Mouse (Mus musculus) layer of hippocampus, adult 2 months (tissue): ENCODE results near the gene Cdkal1. TPM values are rescaled to one million over a fixed set of nuclear protein-coding genes. Genes with fewer than 3 reads are reported as not detected.

Source experiments
- DNase-seq, 2 experiments: peaks; one replicate each; pipeline ENCODE4 v3.0.0; 2022; ENCODE audit warnings: low spot score in 2 of 2
- H3K27ac ChIP-seq: fragments of 200-600 bp; 2 replicates; pipeline ENCODE4 v1.8.1; 2022
- H3K4me3 ChIP-seq: fragments of 200-600 bp; 2 replicates; pipeline ENCODE4 v1.8.1; 2022; ENCODE audit warnings: mild to moderate bottlenecking
- CTCF ChIP-seq: fragments of 200-600 bp; conservative IDR thresholded peaks from 2 replicates; pipeline ENCODE4 v1.8.1; 2022; ENCODE audit warnings: antibody characterized with exemption, mild to moderate bottlenecking, moderate library complexity
- total RNA-seq, 2 experiments: library from RNA; stranded (reverse); gene quantifications; 2 replicates each; pipeline ENCODE4 v1.2.3; 2021

Gene Cdkal1
- total RNA-seq, 2 experiments from 2014 or later, result 29.9 to 31.7 TPM

DNA sequence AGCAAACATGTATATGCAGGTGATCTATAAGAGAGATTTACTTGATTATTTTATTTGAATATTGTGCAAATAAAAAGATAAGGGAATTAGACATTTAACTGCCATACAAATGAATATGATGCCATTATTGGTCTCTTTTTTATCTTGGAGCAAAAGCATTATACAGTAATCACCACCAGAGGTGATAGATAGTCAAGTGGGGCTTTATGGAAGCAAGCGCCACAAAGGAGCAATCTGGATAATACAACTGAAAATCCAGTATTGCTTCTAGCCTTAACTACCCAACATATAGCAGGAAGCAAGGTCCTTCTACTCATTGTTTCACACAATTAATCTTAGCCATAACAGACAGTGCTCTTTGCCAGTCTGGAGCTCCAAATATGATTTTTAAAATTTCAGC is 234.1 kb downstream of the Cdkal1 start:
- TF ChIP-seq CTCF, result peak; percentile 38
- no peak overlapping the region for H3K4me3 ChIP-seq
- no peak for DNase-seq

DNA sequence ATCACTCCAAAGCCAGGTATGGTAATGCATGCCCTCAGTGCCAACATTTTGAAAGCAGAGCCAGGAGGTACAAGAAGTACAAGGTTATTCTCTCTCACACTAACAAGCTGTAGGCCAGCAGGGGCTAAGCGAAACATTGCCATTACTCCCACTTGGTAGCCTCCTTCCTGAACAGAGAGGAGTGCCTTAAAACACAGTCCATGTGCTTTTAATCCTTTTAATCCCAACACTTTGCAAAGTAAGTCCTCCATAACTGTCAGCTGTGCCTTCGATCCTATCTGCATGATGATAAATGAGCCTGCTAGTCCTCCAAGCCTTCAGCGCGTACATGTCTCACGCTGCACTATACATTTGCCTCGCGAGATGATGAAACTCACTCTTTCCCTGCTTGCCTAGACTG is 234.6 kb downstream of the Cdkal1 start:
- DNase-seq, result no peak
- TF ChIP-seq CTCF, result no peak
- no peak overlapping the region for H3K27ac ChIP-seq
- no peak overlapping the region for H3K4me3 ChIP-seq

More for the DNA sequence above, 234.1 kb downstream of the Cdkal1 start:
- no peak overlapping the region for H3K27ac ChIP-seq

DNA sequence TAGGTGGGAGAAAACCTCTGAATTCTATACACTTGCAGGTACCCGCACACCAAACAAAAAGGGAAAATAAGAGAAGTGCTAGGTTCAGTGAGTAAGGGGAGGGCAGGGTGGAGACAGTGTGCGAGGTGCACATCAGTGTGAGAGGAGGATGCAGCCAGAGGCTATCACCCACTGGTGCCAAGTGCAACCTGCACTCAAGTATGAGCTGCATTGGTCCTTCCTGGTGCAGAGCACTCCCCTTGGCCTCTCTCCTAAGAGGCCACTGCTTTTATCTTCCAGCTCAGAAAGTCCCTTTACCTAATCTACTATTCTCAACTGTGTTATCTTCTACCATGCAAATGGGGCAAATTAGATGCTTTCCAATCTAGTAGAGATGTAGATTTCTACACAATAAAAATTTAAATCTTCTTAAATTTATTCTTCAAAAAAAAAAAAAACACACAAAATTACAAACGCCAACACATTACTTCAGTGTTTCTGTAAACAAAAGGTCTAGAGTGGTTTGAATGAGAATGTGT is 238.8 kb downstream of the Cdkal1 start:
- Histone ChIP-seq H3K4me3 (no peak overlapping the region), H3K27ac (no peak overlapping the region)
- no peak for TF ChIP-seq CTCF
- DNase-seq, result no peak

DNA sequence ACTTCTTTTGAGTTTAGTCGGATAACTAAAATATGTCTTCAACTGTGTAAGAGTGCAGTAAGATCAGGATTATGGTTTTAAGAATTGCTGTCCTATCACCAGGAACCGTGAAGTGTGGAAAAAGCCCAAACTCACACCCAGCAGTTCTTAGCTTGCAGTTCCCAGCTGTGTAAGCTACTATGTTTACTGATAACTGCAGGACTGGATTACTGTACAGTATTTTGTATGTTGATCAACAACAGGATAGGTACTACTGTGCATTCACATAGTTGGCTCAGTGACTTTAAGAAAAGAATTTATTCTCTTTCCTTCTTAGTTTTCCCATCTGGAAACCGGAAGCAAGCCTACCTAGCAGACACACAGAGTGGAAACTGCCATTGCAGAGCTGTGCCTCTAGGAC is 239.5 kb downstream of the Cdkal1 start:
- TF ChIP-seq CTCF, result no peak
- no peak for DNase-seq
- no peak overlapping the region for H3K4me3 ChIP-seq
- no peak overlapping the region for H3K27ac ChIP-seq

DNA sequence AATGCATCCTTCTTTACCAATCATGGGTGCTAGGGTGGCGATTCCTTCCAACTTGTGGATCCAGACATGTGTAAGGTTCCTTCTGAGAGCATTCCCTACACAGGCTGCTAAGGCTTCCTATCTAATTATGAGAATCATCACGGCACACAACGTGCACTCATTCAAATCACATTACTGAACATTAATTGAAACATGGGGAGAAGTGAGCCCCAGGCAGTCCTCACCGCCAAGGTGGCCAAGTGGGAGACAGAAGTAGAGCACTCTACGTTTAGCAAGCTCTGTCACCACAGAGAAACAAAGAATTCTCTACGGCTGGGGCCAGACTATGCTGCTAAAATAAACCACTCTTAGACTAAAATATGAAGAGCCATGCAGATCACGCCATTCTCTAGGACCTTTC is 240.4 kb downstream of the Cdkal1 start:
- TF ChIP-seq CTCF, result no peak
- H3K4me3 ChIP-seq, result no peak overlapping the region
- H3K27ac ChIP-seq, result no peak overlapping the region
- no peak for DNase-seq

DNA sequence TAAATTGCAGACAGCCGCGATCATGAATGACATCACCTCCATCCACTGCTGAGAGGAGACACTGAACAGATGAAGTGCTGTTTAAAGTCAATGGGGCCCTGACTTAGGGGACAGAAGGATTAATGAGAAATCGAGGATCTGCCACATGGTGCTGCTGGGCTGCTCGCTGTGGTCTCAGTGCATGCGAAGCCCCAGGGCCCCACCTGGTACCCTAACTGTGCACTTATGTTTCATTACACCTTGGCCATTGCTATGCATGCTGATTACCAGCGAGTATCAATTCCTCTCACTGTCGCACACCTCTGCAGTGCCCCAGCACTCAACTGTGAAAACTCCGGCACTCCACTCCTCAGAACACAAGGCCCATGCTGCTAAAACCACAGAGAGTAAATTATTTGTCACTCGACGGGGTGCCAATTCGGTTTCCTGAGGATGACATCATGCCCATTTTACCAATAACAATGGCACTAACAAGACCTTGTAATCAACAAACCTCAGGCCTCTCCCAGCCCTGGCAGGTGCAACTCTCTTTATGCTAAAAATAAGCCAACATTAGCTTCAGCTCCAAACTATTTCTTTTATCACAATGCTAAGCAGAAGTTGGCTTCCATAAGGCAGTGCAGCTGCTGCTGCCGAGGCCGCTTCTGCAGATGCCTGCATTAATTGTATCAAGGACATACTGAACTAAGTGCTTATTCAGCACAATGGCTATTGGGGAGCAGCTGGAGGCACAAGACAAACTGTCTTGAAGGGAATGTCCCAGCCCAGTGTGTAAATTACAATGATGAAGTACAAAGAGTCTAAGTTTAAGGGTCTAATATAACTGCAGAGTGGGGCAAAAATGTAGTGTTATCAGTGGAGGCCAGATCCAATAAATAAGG is 245.2 kb downstream of the Cdkal1 start:
- H3K27ac ChIP-seq, result peak overlapping the region; percentile 47
- no peak for DNase-seq
- TF ChIP-seq CTCF, result no peak
- no peak overlapping the region for H3K4me3 ChIP-seq

DNA sequence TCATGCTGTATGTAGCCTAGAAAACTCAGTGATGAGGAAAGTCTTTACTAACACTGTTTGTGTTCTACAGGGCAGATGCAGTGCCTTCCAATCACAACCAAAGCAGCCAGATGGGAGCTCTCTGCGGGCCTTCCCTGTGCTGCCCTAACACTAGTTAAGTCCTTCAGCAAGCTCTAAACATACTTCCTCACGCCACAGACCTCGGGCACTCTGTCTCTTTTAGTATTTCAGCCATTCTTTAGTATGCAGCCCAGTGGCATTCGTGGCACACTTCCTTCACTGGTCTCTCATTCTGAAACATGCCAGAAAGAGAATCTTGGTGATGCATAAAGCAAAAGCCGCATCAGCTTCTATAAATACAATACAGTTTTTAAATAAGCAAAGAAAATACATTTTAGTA is 246.0 kb downstream of the Cdkal1 start:
- no peak for TF ChIP-seq CTCF
- Histone ChIP-seq H3K27ac (peak overlapping the region; percentile 18; the same call in 1 of the 2 replicates), H3K4me3 (no peak overlapping the region)
- DNase-seq, result no peak

DNA sequence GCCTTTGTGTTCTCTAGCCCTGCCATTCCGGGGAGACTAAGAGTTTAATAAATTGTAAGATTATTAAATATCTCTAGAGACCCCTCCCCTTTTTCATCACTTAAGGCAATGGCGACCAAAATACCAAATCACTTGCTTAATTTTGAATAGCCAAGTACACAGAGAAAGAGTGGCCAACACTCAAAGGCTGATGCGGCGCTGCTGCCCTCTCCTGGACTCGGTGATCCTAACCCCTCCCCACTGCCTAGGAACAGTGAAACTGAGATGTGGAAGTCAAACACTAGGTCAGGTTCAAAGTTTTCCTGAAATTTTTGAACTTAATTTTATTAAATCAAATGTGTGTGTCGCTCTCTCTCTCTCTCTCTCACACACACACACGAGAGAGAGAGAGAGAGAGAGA is 251.2 kb downstream of the Cdkal1 start:
- peak; percentile 81 for TF ChIP-seq CTCF
- DNase-seq, result peak; percentile 42 to 65
- Histone ChIP-seq H3K27ac (peak overlapping the region; percentile 40), H3K4me3 (no peak overlapping the region)

DNA sequence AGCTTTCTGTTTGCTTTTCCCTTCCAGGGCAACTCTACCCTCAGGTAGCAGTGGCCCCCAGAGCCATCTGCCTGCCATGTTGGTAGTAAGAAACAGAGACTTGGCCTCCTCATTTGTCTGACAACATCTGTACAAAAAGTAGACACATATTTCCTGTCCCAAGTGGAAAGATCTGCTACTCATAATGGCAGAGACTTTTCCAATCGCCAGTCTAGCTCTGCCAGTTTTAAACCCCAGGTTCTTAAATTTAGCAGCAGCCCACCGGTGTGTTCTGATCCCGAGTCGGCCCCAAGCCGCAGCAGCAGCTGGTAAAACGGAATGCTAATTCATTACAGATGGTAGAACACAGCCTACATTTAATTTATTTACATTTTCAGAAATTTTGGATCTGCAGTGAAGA is 251.9 kb downstream of the Cdkal1 start:
- no peak for DNase-seq
- no peak overlapping the region for H3K4me3 ChIP-seq
- H3K27ac ChIP-seq, result peak overlapping the region; percentile 40
- no peak for TF ChIP-seq CTCF

DNA sequence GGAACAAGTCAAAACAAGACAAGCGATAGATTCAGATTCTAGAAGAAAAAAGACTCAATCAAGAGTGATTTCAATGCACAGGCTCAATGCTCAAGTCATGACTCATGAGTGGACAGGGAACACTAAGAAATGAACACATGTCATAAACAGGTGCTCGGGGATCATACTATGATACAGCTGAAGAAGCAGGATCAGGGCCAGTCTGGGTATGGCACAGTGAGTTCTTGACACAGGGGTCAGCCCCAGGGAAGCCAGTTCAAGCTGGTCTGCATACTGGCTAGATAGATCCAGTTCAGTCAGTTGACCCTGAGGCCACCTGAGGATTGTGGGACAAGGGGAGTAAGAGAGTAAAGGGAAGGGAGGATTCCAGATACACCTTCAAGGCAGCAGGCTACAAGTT is 254.4 kb downstream of the Cdkal1 start:
- no peak overlapping the region for H3K4me3 ChIP-seq
- TF ChIP-seq CTCF, result no peak
- DNase-seq, result no peak
- no peak overlapping the region for H3K27ac ChIP-seq

DNA sequence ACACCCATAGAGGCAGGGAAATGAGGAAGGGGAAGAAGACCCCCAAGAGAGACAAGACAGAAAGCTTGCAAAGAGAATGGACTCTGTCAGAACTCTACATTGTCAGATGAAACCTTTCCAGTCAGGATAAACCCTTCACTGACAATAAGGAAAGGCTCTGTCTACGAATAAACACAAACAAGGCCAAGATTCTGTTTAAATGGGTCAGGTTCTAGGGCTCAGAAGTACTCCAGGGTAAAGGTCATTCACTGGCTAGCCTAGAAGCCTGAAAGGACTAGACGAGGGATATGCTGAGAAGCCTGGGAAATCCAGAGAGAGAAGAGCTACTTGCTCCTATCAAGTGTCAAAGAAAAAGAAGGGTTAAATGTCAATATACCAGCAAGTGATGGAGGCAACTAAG is 255.8 kb downstream of the Cdkal1 start:
- no peak overlapping the region for H3K4me3 ChIP-seq
- no peak overlapping the region for H3K27ac ChIP-seq
- no peak for DNase-seq
- no peak for TF ChIP-seq CTCF

DNA sequence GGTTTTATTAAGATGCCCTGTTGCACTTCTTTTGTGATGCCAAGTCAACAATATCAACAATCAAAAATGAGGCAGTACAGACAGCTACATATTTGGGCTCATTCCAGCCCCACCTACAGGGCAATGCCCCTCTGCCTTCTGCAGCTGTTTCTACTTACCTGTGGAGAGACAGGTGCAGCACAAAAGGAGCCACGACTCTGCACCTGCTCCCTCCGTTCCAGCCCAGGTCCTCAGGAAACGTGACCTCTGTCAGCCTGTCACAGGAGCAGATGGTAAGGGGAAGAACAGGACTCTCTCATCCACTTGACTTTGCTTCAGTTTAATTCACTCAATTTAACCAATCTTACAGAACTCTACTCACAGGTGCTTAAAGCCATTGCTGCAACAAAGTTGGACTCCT is 258.7 kb downstream of the Cdkal1 start:
- H3K4me3 ChIP-seq, result no peak overlapping the region
- no peak for TF ChIP-seq CTCF
- no peak overlapping the region for H3K27ac ChIP-seq
- no peak for DNase-seq

DNA sequence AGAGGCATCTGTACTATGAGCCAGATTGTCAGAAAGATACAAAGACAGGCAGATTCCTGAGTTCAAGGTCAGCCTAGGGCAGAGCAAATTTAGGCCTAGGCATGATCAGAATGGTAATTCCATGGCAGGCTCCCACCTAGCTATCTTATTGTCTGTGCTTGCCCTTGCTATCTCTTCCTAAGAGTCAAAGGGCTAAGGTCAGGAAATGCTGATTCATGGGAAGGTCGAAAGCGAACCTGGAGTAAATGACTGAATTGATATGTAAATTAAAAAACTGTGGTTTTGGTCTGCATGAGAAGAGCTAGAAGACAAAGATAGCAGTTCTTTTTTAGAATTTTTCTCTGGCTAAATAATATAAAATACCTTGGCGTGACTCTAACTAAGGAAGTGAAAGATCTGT is 262.4 kb downstream of the Cdkal1 start:
- no peak for TF ChIP-seq CTCF

DNA sequence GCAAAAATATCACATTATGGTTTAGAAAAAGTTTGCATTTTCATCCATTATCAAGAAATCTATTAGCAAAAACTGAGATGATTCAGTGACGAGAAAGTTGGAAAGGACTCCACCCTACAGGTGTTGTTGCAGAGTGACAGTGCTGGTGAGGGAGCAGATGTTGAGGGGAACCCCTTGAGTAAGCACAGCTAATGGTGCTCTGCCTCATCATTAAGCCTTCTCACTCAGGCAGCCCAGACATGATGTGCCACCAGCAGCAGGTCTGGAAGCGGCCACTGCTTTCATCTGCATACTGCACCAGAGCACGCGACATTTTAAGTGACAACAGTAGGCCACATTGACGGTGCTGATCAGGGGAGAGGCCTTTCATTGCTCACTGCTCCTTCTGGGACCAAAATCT is 264.8 kb downstream of the Cdkal1 start:
- no peak for DNase-seq
- no peak overlapping the region for H3K27ac ChIP-seq
- H3K4me3 ChIP-seq, result no peak overlapping the region
- no peak for TF ChIP-seq CTCF

More for the DNA sequence above, 262.4 kb downstream of the Cdkal1 start:
- no peak for DNase-seq
- Histone ChIP-seq H3K27ac (no peak overlapping the region), H3K4me3 (no peak overlapping the region)
